Mouse (Mus musculus): Measurements from ENCODE around the gene Pde3a.

GRCm38 (mm10) chr6:141333245-141333644, 84.2 kb downstream of the Pde3a start:
- TF ChIP-seq CTCF (IDR thresholded peaks at IDR 0.05; ENCODE audit: low read depth, low read length) (no peak), EP300 (IDR thresholded peaks at IDR 0.05; ENCODE audit: insufficient read depth, low read depth, low read length) (no peak)

Data from ES-Bruce4 (cell line).